Mouse (Mus musculus): Measurements from ENCODE around the gene Lclat1. TPM values are rescaled to one million over a fixed set of nuclear protein-coding genes. Genes with fewer than 3 reads are reported as not detected.

Gene Lclat1
- polyA plus RNA-seq, 1 experiment: 12.4 TPM

GRCm38 (mm10) chr17:73066387-73067169 lies 41.2 kb upstream of the Lclat1 start:
- Histone ChIP-seq H3K27me3 (ENCODE audit: control insufficient read depth, insufficient read depth, low read length) (no peaks in the 10 kb centered on the region), H3K4me1 (ENCODE audit: control insufficient read depth, insufficient read depth, low read length) (no peaks in the 10 kb centered on the region), H3K4me3 (replicated peaks; ENCODE audit: insufficient read depth, low read depth, low read length) (no peak overlapping the region), H3K27ac (ENCODE audit: insufficient read depth, low read length) (no peak overlapping the region)
- no peak for TF ChIP-seq POLR2A (IDR thresholded peaks at IDR 0.05; ENCODE audit: borderline replicate concordance, insufficient read depth, low read length)
- no peak for TF ChIP-seq CTCF (IDR thresholded peaks at IDR 0.05; ENCODE audit: borderline replicate concordance, insufficient read depth, low read depth, low read length)
- WGBS: 52% methylated on average over 9 of the region's 9 CpGs
- no peak for DNase-seq

- no peak for DNase-seq
- Histone ChIP-seq H3K4me1 (ENCODE audit: control insufficient read depth, insufficient read depth, low read length) (no peaks in the 10 kb centered on the region), H3K27ac (ENCODE audit: insufficient read depth, low read length) (no peak overlapping the region), H3K27me3 (ENCODE audit: control insufficient read depth, insufficient read depth, low read length) (no peaks in the 10 kb centered on the region), H3K4me3 (replicated peaks; ENCODE audit: insufficient read depth, low read depth, low read length) (no peak overlapping the region)
- TF ChIP-seq CTCF (IDR thresholded peaks at IDR 0.05; ENCODE audit: borderline replicate concordance, insufficient read depth, low read depth, low read length): no peak
- no peak for TF ChIP-seq POLR2A (IDR thresholded peaks at IDR 0.05; ENCODE audit: borderline replicate concordance, insufficient read depth, low read length)
- 20% methylated on average over 11 of the region's 11 CpGs for WGBS
Observed at GRCm38 (mm10) chr17:73067423-73067822, 40.4 kb upstream of the Lclat1 start.

- TF ChIP-seq POLR2A (IDR thresholded peaks at IDR 0.05; ENCODE audit: borderline replicate concordance, insufficient read depth, low read length) (no peak), CTCF (IDR thresholded peaks at IDR 0.05; ENCODE audit: borderline replicate concordance, insufficient read depth, low read depth, low read length) (no peak)
- Histone ChIP-seq H3K4me1 (ENCODE audit: control insufficient read depth, insufficient read depth, low read length) (no peaks in the 10 kb centered on the region), H3K4me3 (replicated peaks; ENCODE audit: insufficient read depth, low read depth, low read length) (no peak overlapping the region), H3K27ac (ENCODE audit: insufficient read depth, low read length) (no peak overlapping the region), H3K27me3 (ENCODE audit: control insufficient read depth, insufficient read depth, low read length) (no peaks in the 10 kb centered on the region)
- 72% methylated on average over 10 of the region's 10 CpGs for WGBS
- DNase-seq: no peak
Observed at GRCm38 (mm10) chr17:73068321-73068992, 39.3 kb upstream of the Lclat1 start.

- H3K4me3 ChIP-seq (replicated peaks; ENCODE audit: insufficient read depth, low read depth, low read length): no peak overlapping the region
- 78% methylated on average over 2 of the region's 2 CpGs for WGBS
- DNase-seq: no peak
- no peak for TF ChIP-seq POLR2A (IDR thresholded peaks at IDR 0.05; ENCODE audit: borderline replicate concordance, insufficient read depth, low read length)
- no peaks in the 10 kb centered on the region for H3K4me1 ChIP-seq (ENCODE audit: control insufficient read depth, insufficient read depth, low read length)
- no peak overlapping the region for H3K27ac ChIP-seq (ENCODE audit: insufficient read depth, low read length)
- no peaks in the 10 kb centered on the region for H3K27me3 ChIP-seq (ENCODE audit: control insufficient read depth, insufficient read depth, low read length)
Observed at GRCm38 (mm10) chr17:73070466-73070865, 37.3 kb upstream of the Lclat1 start.

GRCm38 (mm10) chr17:73071725-73072263 lies 36.0 kb upstream of the Lclat1 start:
- no peak for DNase-seq
- 85% methylated on average over 5 of the region's 5 CpGs for WGBS
- H3K4me3 ChIP-seq (replicated peaks; ENCODE audit: insufficient read depth, low read depth, low read length): no peak overlapping the region
- H3K27ac ChIP-seq (ENCODE audit: insufficient read depth, low read length): no peak overlapping the region
- TF ChIP-seq CTCF (IDR thresholded peaks at IDR 0.05; ENCODE audit: borderline replicate concordance, insufficient read depth, low read depth, low read length) (no peak), POLR2A (IDR thresholded peaks at IDR 0.05; ENCODE audit: borderline replicate concordance, insufficient read depth, low read length) (no peak)
- H3K4me1 ChIP-seq (ENCODE audit: control insufficient read depth, insufficient read depth, low read length): no peaks in the 10 kb centered on the region
- H3K27me3 ChIP-seq (ENCODE audit: control insufficient read depth, insufficient read depth, low read length): no peaks in the 10 kb centered on the region

GRCm38 (mm10) chr17:73072286-73072685 lies 35.5 kb upstream of the Lclat1 start:
- TF ChIP-seq CTCF (IDR thresholded peaks at IDR 0.05; ENCODE audit: borderline replicate concordance, insufficient read depth, low read depth, low read length): no peak
- TF ChIP-seq POLR2A (IDR thresholded peaks at IDR 0.05; ENCODE audit: borderline replicate concordance, insufficient read depth, low read length): no peak
- Histone ChIP-seq H3K27me3 (ENCODE audit: control insufficient read depth, insufficient read depth, low read length) (no peaks in the 10 kb centered on the region), H3K4me1 (ENCODE audit: control insufficient read depth, insufficient read depth, low read length) (no peaks in the 10 kb centered on the region), H3K27ac (ENCODE audit: insufficient read depth, low read length) (no peak overlapping the region), H3K4me3 (replicated peaks; ENCODE audit: insufficient read depth, low read depth, low read length) (no peak overlapping the region)
- 77% methylated on average over 8 of the region's 8 CpGs for whole genome bisulfite sequencing
- DNase-seq: no peak

- Histone ChIP-seq H3K27ac (ENCODE audit: insufficient read depth, low read length) (no peak overlapping the region), H3K4me1 (ENCODE audit: control insufficient read depth, insufficient read depth, low read length) (no peaks in the 10 kb centered on the region), H3K4me3 (replicated peaks; ENCODE audit: insufficient read depth, low read depth, low read length) (no peak overlapping the region), H3K27me3 (ENCODE audit: control insufficient read depth, insufficient read depth, low read length) (no peaks in the 10 kb centered on the region)
- TF ChIP-seq CTCF (IDR thresholded peaks at IDR 0.05; ENCODE audit: borderline replicate concordance, insufficient read depth, low read depth, low read length) (no peak), POLR2A (IDR thresholded peaks at IDR 0.05; ENCODE audit: borderline replicate concordance, insufficient read depth, low read length) (no peak)
- no peak for DNase-seq
- 88% methylated on average over 3 of the region's 3 CpGs for WGBS
Observed at GRCm38 (mm10) chr17:73074631-73075030, 33.2 kb upstream of the Lclat1 start.

Data from cerebellum, adult 2 months (tissue).